Mouse (Mus musculus) megakaryocyte progenitor cell, adult 5-6 weeks (primary cell): ENCODE data around the gene Sgcg. TPM values are rescaled to one million over a fixed set of nuclear protein-coding genes. Genes with fewer than 3 reads are reported as not detected.

ENCODE experiments used
- total RNA-seq, 2 experiments: library from RNA; stranded (forward) in 1 of 2; stranded (reverse) in 1 of 2; fragments of 157-497, 149-512 nt in 1 of 2; fragments of 200-1000 nt in 1 of 2; gene quantifications; 2 replicates each; pipeline versions ENCODE4 v1.2.3 to v1.2.4; 2015 to 2017

The Sgcg gene
- total RNA-seq, 2 experiments from 2014 or later: not detected

Other genes starting within 250 kb of the Sgcg start
- not detected in 2 replicates for gene Tnfrsf19, start 212.0 kb downstream of the Sgcg start, total RNA-seq (2015)
- gene Tnfrsf19, start 212.0 kb downstream of the Sgcg start, total RNA-seq (2017): 0.12 and 0.14 TPM in 2 replicates
- 15.2 and 20.8 TPM in 2 replicates for gene Sacs, start 120.0 kb downstream of the Sgcg start, total RNA-seq (2015)
- 11.0 and 18.1 TPM in 2 replicates for gene Sacs, start 120.0 kb downstream of the Sgcg start, total RNA-seq (2017)
- 27.5 and 28.0 TPM in 2 replicates for gene Arl11, start 51.3 kb upstream of the Sgcg start, total RNA-seq (2015)
- 15.5 and 21.1 TPM in 2 replicates for gene Arl11, start 51.3 kb upstream of the Sgcg start, total RNA-seq (2017)
- 3.7 and 4.3 TPM in 2 replicates for gene Ebpl, start 101.9 kb upstream of the Sgcg start, total RNA-seq (2015)
- gene Ebpl, start 101.9 kb upstream of the Sgcg start, total RNA-seq (2017): 1.6 and 2.7 TPM in 2 replicates
- gene Kpna3, start 181.4 kb upstream of the Sgcg start, total RNA-seq (2015): 81.6 and 82.6 TPM in 2 replicates
- gene Kpna3, start 181.4 kb upstream of the Sgcg start, total RNA-seq (2017): 31.4 and 45.3 TPM in 2 replicates